Mouse (Mus musculus) monocyte, adult 2 months (primary cell): ENCODE data around the gene Rcsd1.

Experiments used
- DNase-seq, 2 experiments: peaks; one replicate each; pipeline ENCODE4 v3.0.0; 2022; ENCODE audit warnings: low spot score in 2 of 2, low read depth in 1 of 2

Gene Rcsd1

DNA sequence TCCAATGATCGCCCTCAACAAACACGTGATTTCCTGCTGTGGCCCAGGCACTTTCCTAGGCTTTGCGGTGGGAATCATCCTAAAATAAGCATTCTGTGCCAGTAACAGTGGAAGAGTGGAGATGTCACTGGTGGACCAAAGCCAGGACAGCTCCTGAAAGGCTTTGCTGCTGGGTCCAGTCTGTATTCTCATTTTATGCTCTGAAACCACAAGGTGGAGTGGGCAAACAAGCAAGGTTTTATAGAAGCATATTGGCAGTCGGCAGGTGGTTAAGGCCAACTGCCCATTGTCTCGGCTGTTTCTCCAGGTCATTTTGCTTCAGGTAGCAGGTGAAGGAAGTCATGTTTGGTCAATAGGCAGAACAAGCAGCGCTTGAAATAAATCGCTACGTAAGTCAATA, 78.4 kb downstream of the Rcsd1 start:
- DNase-seq, result no peak

- no peak for DNase-seq
Measured at GRCm38 (mm10) chr1:165629975-165630374, 79.6 kb downstream of the Rcsd1 start.

DNA sequence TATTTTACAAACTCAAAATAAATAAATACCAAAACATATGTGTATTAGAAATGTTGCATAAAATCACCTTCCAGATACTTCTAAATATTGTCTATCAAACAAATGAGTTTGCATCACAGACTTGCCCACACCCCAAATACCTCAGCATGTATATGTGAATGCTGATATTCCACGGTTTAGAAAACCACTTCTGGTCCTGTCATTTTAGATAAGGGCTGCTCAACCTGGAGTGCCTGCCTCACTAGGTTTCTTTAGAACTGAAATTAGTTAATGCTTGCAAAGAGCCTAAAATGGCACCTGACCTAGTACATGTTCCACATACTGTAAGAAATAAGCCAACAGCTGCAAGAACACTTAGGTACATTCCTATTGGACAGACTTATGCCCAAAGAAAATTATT, 81.0 kb downstream of the Rcsd1 start:
- DNase-seq, result no peak

DNA sequence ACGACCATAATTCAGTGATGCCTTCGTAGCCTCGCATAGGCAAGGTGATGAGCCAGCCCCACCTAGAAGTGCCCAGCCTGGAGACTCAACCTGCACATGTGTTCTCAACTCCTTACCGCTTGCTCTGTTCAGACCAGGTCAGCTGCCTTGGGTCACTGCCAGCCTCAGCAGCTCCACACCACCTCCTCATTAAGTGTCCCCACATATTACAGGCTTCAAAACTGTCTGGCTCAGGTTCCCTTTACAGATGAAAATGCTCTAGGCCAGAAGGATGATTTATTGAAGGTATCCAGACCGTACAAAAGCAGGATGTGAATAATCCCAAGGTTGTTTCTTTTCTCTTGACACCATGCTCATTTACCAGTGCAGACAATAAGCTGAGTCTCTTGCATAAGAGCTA, 83.7 kb downstream of the Rcsd1 start:
- no peak for DNase-seq

DNA sequence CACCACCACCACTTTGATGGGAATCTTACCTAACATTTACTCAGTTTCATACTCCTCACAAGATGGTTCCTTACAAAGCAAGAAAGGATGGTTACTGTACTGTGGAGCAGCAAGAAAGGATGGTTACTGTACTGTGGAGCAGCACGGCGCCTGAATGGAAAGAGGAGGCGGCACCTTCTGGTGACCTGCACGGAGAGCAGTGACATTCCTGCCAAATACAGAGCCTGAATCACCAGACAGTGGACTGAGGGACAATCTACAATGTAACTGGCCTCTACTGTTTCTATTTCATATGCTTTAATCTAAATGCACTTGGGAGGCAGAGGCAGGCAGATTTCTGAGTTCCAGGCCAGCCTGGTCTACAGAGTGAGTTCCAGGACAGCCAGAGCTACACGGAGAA, 84.5 kb downstream of the Rcsd1 start:
- DNase-seq, result no peak

GRCm38 (mm10) chr1:165618201-165618624, 91.3 kb downstream of the Rcsd1 start:
- DNase-seq, result no peak

- DNase-seq, result no peak
Measured at GRCm38 (mm10) chr1:165617166-165617891, 92.2 kb downstream of the Rcsd1 start.

DNA sequence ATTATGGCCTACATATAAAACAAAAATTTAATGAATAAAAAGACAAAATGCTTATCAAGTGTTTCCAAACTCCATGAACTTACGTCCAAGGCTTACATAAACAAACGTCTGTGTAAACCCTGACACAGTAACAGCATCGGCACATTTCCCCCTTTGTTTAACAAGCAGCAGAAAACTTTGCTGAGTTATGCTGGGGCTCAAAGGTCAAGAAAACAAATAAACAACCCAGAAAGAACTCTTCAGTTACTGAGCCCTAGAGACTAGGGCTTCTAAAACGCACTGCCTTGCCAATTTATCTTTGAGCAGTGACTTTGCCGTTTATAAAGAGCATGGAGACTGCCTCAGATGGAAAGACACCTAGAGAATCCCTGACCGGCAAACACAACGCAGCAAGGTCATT, 92.9 kb downstream of the Rcsd1 start:
- DNase-seq, result no peak

DNA sequence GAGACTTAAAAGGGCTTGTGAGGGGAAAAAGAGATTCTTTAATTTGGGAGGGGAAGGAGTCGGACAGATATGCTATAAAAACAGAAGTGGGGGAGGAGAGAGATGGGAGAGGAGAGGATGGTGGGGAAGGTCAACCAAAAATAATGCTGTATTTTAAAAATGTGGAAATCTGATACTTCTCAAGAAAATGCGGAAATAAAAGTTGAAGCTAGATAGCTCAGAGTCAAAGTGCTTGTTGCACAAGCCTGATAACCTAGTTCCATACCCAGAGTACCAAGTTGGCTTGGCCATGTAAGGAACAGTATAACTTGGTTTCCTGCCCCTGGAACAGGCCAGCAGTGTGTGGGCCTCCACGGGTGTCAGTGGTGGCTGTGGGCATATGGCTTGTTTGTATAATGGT, 94.8 kb downstream of the Rcsd1 start:
- DNase-seq, result no peak

- DNase-seq, result no peak
Measured at GRCm38 (mm10) chr1:165613926-165614325, 95.6 kb downstream of the Rcsd1 start.

DNA sequence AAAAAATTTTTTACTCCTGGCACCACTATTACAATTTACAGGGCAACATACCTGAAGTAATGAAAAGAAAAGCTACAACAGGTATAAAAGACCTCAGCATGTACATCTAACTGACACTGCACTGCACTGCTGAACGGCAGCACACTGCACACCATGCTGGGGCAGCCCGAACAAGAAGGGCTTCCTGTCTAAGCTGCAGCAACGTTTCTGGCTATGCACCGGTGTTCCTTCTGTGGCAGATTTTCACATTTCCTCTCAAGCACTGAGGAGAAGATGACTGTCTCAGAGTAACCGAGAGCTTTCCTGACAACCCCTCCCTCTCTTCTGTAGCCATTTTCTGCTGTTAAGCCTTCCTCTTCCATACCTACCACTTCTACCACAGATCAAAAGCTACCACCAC, 96.8 kb downstream of the Rcsd1 start:
- no peak for DNase-seq

DNA sequence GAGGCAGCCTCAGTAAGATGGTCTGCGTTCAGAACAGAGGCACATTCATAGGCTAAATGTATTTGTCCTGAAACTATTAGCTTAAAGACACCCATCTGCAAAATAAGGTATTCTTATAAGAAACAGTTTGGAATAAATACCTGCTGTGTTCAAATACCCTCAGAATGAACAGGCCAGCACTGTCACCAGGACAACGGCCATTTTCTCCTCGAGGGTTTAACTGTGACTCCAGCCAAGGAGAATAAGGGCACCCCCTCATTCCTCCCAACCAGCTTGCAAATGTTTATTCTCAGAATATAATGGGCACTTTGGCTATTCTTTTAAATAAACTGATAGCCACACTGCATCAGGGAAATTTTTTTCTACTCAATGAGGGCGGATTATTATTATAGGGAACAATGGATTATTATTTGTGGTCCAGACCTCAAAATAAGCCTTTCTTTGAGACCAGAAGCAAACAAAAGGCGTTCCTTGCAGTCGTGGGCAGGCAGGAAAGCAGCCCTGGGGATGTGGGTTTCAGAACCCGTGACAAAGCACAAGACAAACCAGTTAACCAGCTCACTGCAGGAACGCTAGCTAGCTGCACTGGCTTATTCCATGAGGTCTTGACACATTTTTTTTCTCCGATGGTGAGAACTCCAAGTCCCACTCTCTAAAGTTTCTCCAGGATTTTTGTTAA, 99.1 kb downstream of the Rcsd1 start:
- no peak for DNase-seq

GRCm38 (mm10) chr1:165609495-165610320, 99.8 kb downstream of the Rcsd1 start:
- no peak for DNase-seq

DNA sequence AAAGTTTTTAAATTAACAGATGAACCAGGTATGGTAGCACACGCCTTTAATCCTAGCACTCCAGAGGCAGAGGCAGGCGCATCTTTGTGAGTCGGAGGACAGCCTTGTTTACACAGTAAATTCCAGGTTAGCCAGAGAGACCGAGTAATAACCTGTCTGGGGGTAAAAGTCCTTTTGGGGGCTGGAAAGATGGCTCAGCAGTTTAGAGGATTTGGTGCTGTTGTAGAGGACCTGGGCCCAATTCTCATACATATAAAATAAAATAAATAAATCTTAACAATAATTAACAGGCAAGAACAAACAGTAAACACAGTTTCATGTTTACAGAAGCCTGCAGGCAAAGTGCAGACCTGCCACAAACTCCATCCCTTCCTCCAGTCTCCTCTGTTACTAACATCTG, 100.7 kb downstream of the Rcsd1 start:
- DNase-seq, result no peak

DNA sequence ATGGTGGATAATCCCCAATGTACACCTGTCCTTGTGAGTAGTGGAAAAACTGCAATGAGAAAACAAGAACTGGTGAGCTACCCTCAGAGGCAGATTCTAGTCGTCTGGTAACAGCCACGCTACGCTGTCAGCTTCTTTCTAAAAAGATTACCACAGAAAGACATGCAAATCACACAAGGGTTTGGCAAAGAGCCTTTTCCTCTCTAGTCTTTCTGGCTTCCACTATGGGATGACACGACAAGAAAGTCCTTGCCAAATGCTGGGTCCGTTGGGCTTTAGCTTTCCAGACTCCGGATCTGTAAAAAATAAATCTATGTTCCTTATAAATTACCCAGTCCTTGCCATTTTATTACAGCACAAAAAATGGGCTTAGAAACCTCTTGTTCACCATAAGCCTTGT, 103.8 kb downstream of the Rcsd1 start:
- no peak for DNase-seq

- no peak for DNase-seq
Measured at GRCm38 (mm10) chr1:165605108-165605507, 104.4 kb downstream of the Rcsd1 start.

GRCm38 (mm10) chr1:165604203-165604602, 105.4 kb downstream of the Rcsd1 start:
- no peak for DNase-seq

- DNase-seq, result no peak
Measured at GRCm38 (mm10) chr1:165603218-165603617, 106.3 kb downstream of the Rcsd1 start.

GRCm38 (mm10) chr1:165601775-165602280, 107.7 kb downstream of the Rcsd1 start:
- DNase-seq, result no peak
